Mouse (Mus musculus) liver, embryonic 16.5 days (tissue): Measurements from ENCODE around the gene Gm10722. TPM values are rescaled to one million over a fixed set of nuclear protein-coding genes. Genes with fewer than 3 reads are reported as not detected.
"Not testable (repeated sequence)": the region's sequence is repeated elsewhere in the genome, so short reads cannot be mapped to it uniquely, and the experiment has no call there.

Source experiments
- ATAC-seq: fragments of 200-750 bp; cut with Nextera tagmentation; 2 replicates; pipeline ENCODE4 v1.8.0; 2017; ENCODE audit warnings: low read depth, mild to moderate bottlenecking, moderate number of reproducible peaks, moderate library complexity
- H3K27ac ChIP-seq: fragments of 300-500 bp; sonication (generic); 2 replicates; pipeline ENCODE4 v1.5.1; 2014; ENCODE audit warnings: mild to moderate bottlenecking, low read length
- H3K27me3 ChIP-seq: fragments of 300-500 bp; sonication (generic); 2 replicates; pipeline ENCODE4 v1.6.1; 2014; ENCODE audit warnings: low read depth, low read length, mixed read lengths; ENCODE audit not compliant: control insufficient read depth, insufficient read depth
- H3K36me3 ChIP-seq: fragments of 300-500 bp; sonication (generic); 2 replicates; pipeline ENCODE4 v1.6.1; 2014; ENCODE audit warnings: mild to moderate bottlenecking; ENCODE audit not compliant: control insufficient read depth, insufficient read depth
- H3K4me1 ChIP-seq: fragments of 300-500 bp; sonication (generic); 2 replicates; pipeline ENCODE4 v1.6.1; 2014; ENCODE audit warnings: low read depth, low read length, mixed read lengths; ENCODE audit not compliant: control insufficient read depth
- H3K4me2 ChIP-seq: fragments of 300-500 bp; sonication (generic); 2 replicates; pipeline ENCODE4 v1.6.1; 2014; ENCODE audit warnings: low read depth, low read length, mixed read lengths
- H3K4me3 ChIP-seq: fragments of 300-500 bp; sonication (generic); 2 replicates; pipeline ENCODE4 v1.5.1; 2014; ENCODE audit warnings: low read depth, mild to moderate bottlenecking, low read length
- H3K9ac ChIP-seq: fragments of 300-500 bp; sonication (generic); 2 replicates; pipeline ENCODE4 v1.6.1; 2014; ENCODE audit warnings: low read depth, low read length
- H3K9me3 ChIP-seq: fragments of 300-500 bp; sonication (generic); replicated peaks from 2 replicates; pipeline ENCODE4 v1.6.1; 2016; ENCODE audit warnings: low read length; ENCODE audit not compliant: control insufficient read depth
- WGBS: fragments of 180-500 bp; shearing (Covaris S2); extraction: QIAGEN DNeasy Blood & Tissue Kit; methylation state at CpG from one replicate; pipeline ENCODE4 v1.1.7; 2014; ENCODE audit not compliant: insufficient replicate concordance; 5-methylcytosine and 5-hydroxymethylcytosine counted together
- polyA plus RNA-seq: library from polyadenylated mRNA; unstranded; fragments of >200 nt; fragmentation: Nextera tagmentation; extraction: Ambion mirVana; gene quantifications from 2 replicates; pipeline ENCODE4 v1.2.1, GENCODE M21; 2015

Gm10722 gene
- polyA plus RNA-seq, 1 experiment from 2014 or later = not detected

GRCm38 (mm10) chr9:3023985-3024648 is 23.4 kb downstream of the Gm10722 start:
- H3K27ac ChIP-seq, H3K27me3 ChIP-seq, H3K9me3 ChIP-seq, H3K9ac ChIP-seq, H3K4me1 ChIP-seq, H3K4me3 ChIP-seq, ATAC-seq, H3K4me2 ChIP-seq, H3K36me3 ChIP-seq: not testable (repeated sequence)
- WGBS = 48% methylated on average over 14 of the region's 16 CpGs

- not testable (repeated sequence) for H3K4me1 ChIP-seq
- WGBS = 63% methylated on average over 12 of the region's 12 CpGs
Observed at GRCm38 (mm10) chr9:3024912-3025467, 24.3 kb downstream of the Gm10722 start, which contains the start of gene Gm10717. Gm10717 (plus strand) TSS chr9:3025417.

GRCm38 (mm10) chr9:3025653-3026052 is 24.9 kb downstream of the Gm10722 start:
- H3K27ac ChIP-seq, ATAC-seq, H3K9me3 ChIP-seq: not testable (repeated sequence)

More at GRCm38 (mm10) chr9:3024912-3025467, 24.3 kb downstream of the Gm10722 start, which contains the start of gene Gm10717:
- ATAC-seq, H3K4me2 ChIP-seq, H3K27me3 ChIP-seq, H3K9me3 ChIP-seq, H3K36me3 ChIP-seq, H3K9ac ChIP-seq, H3K27ac ChIP-seq, H3K4me3 ChIP-seq: not testable (repeated sequence)

GRCm38 (mm10) chr9:3026136-3026535 is 25.4 kb downstream of the Gm10722 start:
- not testable (repeated sequence) for H3K9me3 ChIP-seq, H3K4me1 ChIP-seq, H3K27me3 ChIP-seq, ATAC-seq, H3K36me3 ChIP-seq, H3K4me2 ChIP-seq, H3K27ac ChIP-seq, H3K4me3 ChIP-seq, H3K9ac ChIP-seq
- WGBS = 56% methylated on average over 5 of the region's 5 CpGs

More at GRCm38 (mm10) chr9:3025653-3026052, 24.9 kb downstream of the Gm10722 start:
- 49% methylated on average over 4 of the region's 6 CpGs for WGBS
- H3K4me2 ChIP-seq, H3K9ac ChIP-seq, H3K4me3 ChIP-seq, H3K27me3 ChIP-seq, H3K36me3 ChIP-seq, H3K4me1 ChIP-seq: not testable (repeated sequence)

- not testable (repeated sequence) for H3K9ac ChIP-seq, H3K4me2 ChIP-seq, H3K4me1 ChIP-seq, H3K27ac ChIP-seq, H3K36me3 ChIP-seq, H3K9me3 ChIP-seq, H3K27me3 ChIP-seq, H3K4me3 ChIP-seq, ATAC-seq
- 57% methylated on average over 9 of the region's 9 CpGs for WGBS
Observed at GRCm38 (mm10) chr9:3026741-3027140, 26.0 kb downstream of the Gm10722 start.

- H3K4me2 ChIP-seq, H3K4me3 ChIP-seq, H3K27me3 ChIP-seq, H3K9ac ChIP-seq, H3K4me1 ChIP-seq, H3K36me3 ChIP-seq, H3K9me3 ChIP-seq, ATAC-seq, H3K27ac ChIP-seq: not testable (repeated sequence)
- WGBS = 54% methylated on average over 9 of the region's 9 CpGs
Observed at GRCm38 (mm10) chr9:3027200-3027599, 26.5 kb downstream of the Gm10722 start.

- not testable (repeated sequence) for H3K4me3 ChIP-seq, H3K36me3 ChIP-seq, H3K27ac ChIP-seq, H3K4me1 ChIP-seq, H3K9ac ChIP-seq, H3K27me3 ChIP-seq, H3K4me2 ChIP-seq, H3K9me3 ChIP-seq, ATAC-seq
- 53% methylated on average over 12 of the region's 16 CpGs for WGBS
Observed at GRCm38 (mm10) chr9:3029276-3030000, 28.7 kb downstream of the Gm10722 start.

- not testable (repeated sequence) for H3K4me2 ChIP-seq, H3K36me3 ChIP-seq, H3K27me3 ChIP-seq, H3K4me3 ChIP-seq, ATAC-seq, H3K27ac ChIP-seq, H3K9ac ChIP-seq, H3K9me3 ChIP-seq, H3K4me1 ChIP-seq
- 48% methylated on average over 2 of the region's 10 CpGs for WGBS
Observed at GRCm38 (mm10) chr9:3030677-3031318, 30.1 kb downstream of the Gm10722 start.

GRCm38 (mm10) chr9:3034299-3034698 is 33.6 kb downstream of the Gm10722 start, which contains the start of gene Gm17535:
Gm17535 (plus strand) TSS chr9:3034599.
- WGBS = no CpG with 5 or more reads among the region's 8 CpGs
- not testable (repeated sequence) for H3K9ac ChIP-seq, H3K36me3 ChIP-seq, ATAC-seq, H3K4me1 ChIP-seq, H3K9me3 ChIP-seq, H3K27ac ChIP-seq, H3K4me2 ChIP-seq, H3K27me3 ChIP-seq, H3K4me3 ChIP-seq
